Mouse (Mus musculus) brain, embryonic 14.5 days (tissue): ENCODE data around the gene Ccl7.

Experiments
- CTCF ChIP-seq: fragments of 200-500 bp; IDR thresholded peaks from 2 replicates; pipeline ENCODE4 v1.5.1; 2012; ENCODE audit warnings: inconsistent platforms, mild to moderate bottlenecking, moderate library complexity, borderline replicate concordance; ENCODE audit not compliant: insufficient read depth, insufficient read length; ENCODE audit errors: extremely low read depth
- POLR2A ChIP-seq: fragments of 200-500 bp; IDR thresholded peaks from 2 replicates; pipeline ENCODE4 v1.6.1; 2012; ENCODE audit warnings: mild to moderate bottlenecking, inconsistent platforms, borderline replicate concordance; ENCODE audit not compliant: poor library complexity, insufficient read depth, insufficient read length, severe bottlenecking; ENCODE audit errors: extremely low read depth

- TF ChIP-seq CTCF (no peak), POLR2A (no peak)
Measured at GRCm38 (mm10) chr11:82011411-82012193, 33.9 kb upstream of the Ccl7 start.
